Mouse (Mus musculus): Measurements from ENCODE around the gene Fam234b. TPM values are rescaled to one million over a fixed set of nuclear protein-coding genes. Genes with fewer than 3 reads are reported as not detected.

The Fam234b gene
- polyA plus RNA-seq, 1 experiment from 2014 or later = 31.8 TPM

GRCm38 (mm10) chr6:135249846-135250531 lies 52.2 kb downstream of the Fam234b start:
- no peaks in the 10 kb centered on the region for H3K9me3 ChIP-seq (replicated peaks; ENCODE audit: low read length)
- TF ChIP-seq CTCF (IDR thresholded peaks at IDR 0.05; ENCODE audit: low read depth) = peak; percentile 97
- no peaks in the 10 kb centered on the region for H3K27me3 ChIP-seq (ENCODE audit: insufficient read depth, low read length)
- no peak overlapping the region for H3K9ac ChIP-seq (ENCODE audit: low read depth, low read length)
- peaks cover 9% of the 10 kb centered on the region for H3K4me1 ChIP-seq (replicated peaks; ENCODE audit: insufficient read depth, low read length)
- no peak overlapping the region for H3K27ac ChIP-seq
- H3K36me3 ChIP-seq (ENCODE audit: insufficient read depth, low read length) = no peaks in the 10 kb centered on the region
- DNase-seq (ENCODE audit: low spot score) (peak; percentile 96), ATAC-seq (replicated peaks; ENCODE audit: low FRiP score, low read depth) (peak; percentile 66; the same call in 1 of the 2 replicates)
- H3K4me2 ChIP-seq (ENCODE audit: low read length) = peak overlapping the region; percentile 40
- WGBS = 6% methylated on average over 19 of the region's 19 CpGs
- no peak overlapping the region for H3K4me3 ChIP-seq (replicated peaks; ENCODE audit: low read depth, low read length)

DNA sequence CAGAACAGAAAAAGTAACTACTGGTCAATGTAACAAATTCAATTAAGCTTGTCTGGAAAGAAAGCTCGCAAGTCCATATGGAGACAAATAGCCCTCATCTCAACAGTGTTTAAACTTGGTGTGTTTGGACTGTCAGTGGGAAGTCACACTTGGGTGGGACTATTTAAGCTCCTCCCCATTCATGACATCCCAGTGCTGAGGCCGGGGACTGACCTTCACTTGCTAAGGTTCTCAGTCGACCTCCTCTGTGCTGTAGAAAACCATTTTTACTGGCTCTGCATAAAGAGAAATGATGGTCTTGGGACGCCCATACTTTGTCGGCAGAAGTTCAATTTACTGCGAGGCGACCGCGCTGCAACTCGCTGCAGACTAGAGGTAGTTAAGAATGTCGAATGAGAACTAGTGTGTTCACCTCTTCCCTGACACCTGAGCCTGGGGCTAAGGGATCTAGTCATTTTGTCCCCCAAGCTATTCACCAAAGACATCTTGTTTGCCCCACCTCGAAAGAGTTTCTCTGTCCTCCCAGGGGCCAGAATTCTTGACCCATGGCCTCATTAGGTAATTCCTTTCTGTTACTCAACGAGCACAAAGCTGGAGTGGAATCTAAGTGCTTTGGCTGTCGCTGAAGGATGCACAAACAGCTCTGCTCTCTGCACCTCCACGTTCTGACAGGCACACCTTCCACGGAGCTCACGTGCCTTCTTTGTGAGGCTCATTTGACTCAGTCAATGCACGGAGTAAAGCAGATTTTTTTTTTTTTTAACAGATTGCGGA lies 53.3 kb downstream of the Fam234b start:
- 58% methylated on average over 19 of the region's 19 CpGs for WGBS
- Histone ChIP-seq H3K27me3 (ENCODE audit: insufficient read depth, low read length) (no peaks in the 10 kb centered on the region), H3K4me1 (replicated peaks; ENCODE audit: insufficient read depth, low read length) (peaks cover 9% of the 10 kb centered on the region), H3K4me2 (ENCODE audit: low read length) (no peak overlapping the region), H3K27ac (peak overlapping the region; percentile 61; the same call in 1 of the 2 replicates), H3K9me3 (replicated peaks; ENCODE audit: low read length) (no peaks in the 10 kb centered on the region), H3K36me3 (ENCODE audit: insufficient read depth, low read length) (no peaks in the 10 kb centered on the region), H3K9ac (ENCODE audit: low read depth, low read length) (no peak overlapping the region), H3K4me3 (replicated peaks; ENCODE audit: low read depth, low read length) (no peak overlapping the region)
- no peak for TF ChIP-seq CTCF (IDR thresholded peaks at IDR 0.05; ENCODE audit: low read depth)
- ATAC-seq (replicated peaks; ENCODE audit: low FRiP score, low read depth) = no peak
- DNase-seq (ENCODE audit: low spot score) = no peak

- H3K9me3 ChIP-seq (replicated peaks; ENCODE audit: low read length) = no peaks in the 10 kb centered on the region
- no peak overlapping the region; the same call in 1 of the 2 replicates for H3K4me3 ChIP-seq (replicated peaks; ENCODE audit: low read depth, low read length)
- H3K4me2 ChIP-seq (ENCODE audit: low read length) = peak overlapping the region; percentile 45
- 56% methylated on average over 24 of the region's 24 CpGs for WGBS
- H3K4me1 ChIP-seq (replicated peaks; ENCODE audit: insufficient read depth, low read length) = peaks cover 9% of the 10 kb centered on the region
- no peak for TF ChIP-seq CTCF (IDR thresholded peaks at IDR 0.05; ENCODE audit: low read depth)
- ATAC-seq (replicated peaks; ENCODE audit: low FRiP score, low read depth) (0 out of 2 replicates have a peak, but pooled peaks have one; percentile 4), DNase-seq (ENCODE audit: low spot score) (peak; percentile 61)
- peak overlapping the region; percentile 43; the same call in 1 of the 2 replicates for H3K9ac ChIP-seq (ENCODE audit: low read depth, low read length)
- H3K27ac ChIP-seq = peak overlapping the region; percentile 70
- no peaks in the 10 kb centered on the region for H3K27me3 ChIP-seq (ENCODE audit: insufficient read depth, low read length)
- H3K36me3 ChIP-seq (ENCODE audit: insufficient read depth, low read length) = no peaks in the 10 kb centered on the region
Observed at GRCm38 (mm10) chr6:135251849-135252727, 54.3 kb downstream of the Fam234b start.

DNA sequence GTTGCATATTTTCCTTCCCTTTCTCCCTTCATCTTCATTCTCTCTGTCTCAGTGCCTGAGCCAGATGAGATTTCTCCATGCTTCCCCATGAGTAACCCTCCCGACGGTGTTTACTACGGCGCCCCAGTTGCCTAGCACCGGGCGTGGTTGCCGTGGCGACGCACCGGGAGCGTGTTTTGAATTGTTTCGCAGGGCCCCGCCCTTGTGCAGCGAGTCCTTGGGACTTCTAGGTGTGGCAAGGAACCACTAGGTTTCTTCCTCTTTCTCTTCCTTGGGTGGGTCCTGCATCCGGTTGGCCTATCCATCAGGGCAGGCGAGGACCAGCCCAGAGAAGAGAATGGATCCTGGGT lies 54.9 kb downstream of the Fam234b start:
- peak overlapping the region; percentile 45 for H3K4me2 ChIP-seq (ENCODE audit: low read length)
- no peak overlapping the region; the same call in 1 of the 2 replicates for H3K4me3 ChIP-seq (replicated peaks; ENCODE audit: low read depth, low read length)
- no peaks in the 10 kb centered on the region for H3K36me3 ChIP-seq (ENCODE audit: insufficient read depth, low read length)
- peak overlapping the region; percentile 43; the same call in 1 of the 2 replicates for H3K9ac ChIP-seq (ENCODE audit: low read depth, low read length)
- 7% methylated on average over 16 of the region's 16 CpGs for WGBS
- ATAC-seq (replicated peaks; ENCODE audit: low FRiP score, low read depth) = peak; percentile 89
- TF ChIP-seq CTCF (IDR thresholded peaks at IDR 0.05; ENCODE audit: low read depth) = no peak
- H3K27ac ChIP-seq = 0 out of 2 replicates have a peak overlapping the region, but pooled peaks have one; percentile 70
- peaks cover 9% of the 10 kb centered on the region for H3K4me1 ChIP-seq (replicated peaks; ENCODE audit: insufficient read depth, low read length)
- peak; percentile 83 for DNase-seq (ENCODE audit: low spot score)
- H3K9me3 ChIP-seq (replicated peaks; ENCODE audit: low read length) = no peaks in the 10 kb centered on the region
- H3K27me3 ChIP-seq (ENCODE audit: insufficient read depth, low read length) = no peaks in the 10 kb centered on the region

GRCm38 (mm10) chr6:135254153-135254552 lies 56.4 kb downstream of the Fam234b start, which contains the start of gene Gsg1:
TSS of gene Gsg1 (minus strand) at chr6:135254351.
- H3K9ac ChIP-seq (ENCODE audit: low read depth, low read length) = no peak within 1 kb of the TSS
- H3K4me2 ChIP-seq (ENCODE audit: low read length) = no peak within 1 kb of the TSS
- H3K4me3 ChIP-seq (replicated peaks; ENCODE audit: low read depth, low read length) = no peak within 1 kb of the TSS
- H3K36me3 ChIP-seq (ENCODE audit: insufficient read depth, low read length) = no peaks in the 10 kb centered on the region
- 88% methylated on average over 7 of the region's 7 CpGs for WGBS
- no peaks in the 10 kb centered on the region for H3K9me3 ChIP-seq (replicated peaks; ENCODE audit: low read length)
- H3K27ac ChIP-seq = no peak within 1 kb of the TSS
- TF ChIP-seq CTCF (IDR thresholded peaks at IDR 0.05; ENCODE audit: low read depth) = peak; percentile 23; the same call in 1 of the 2 replicates
- H3K27me3 ChIP-seq (ENCODE audit: insufficient read depth, low read length) = no peaks in the 10 kb centered on the region
- ATAC-seq (replicated peaks; ENCODE audit: low FRiP score, low read depth) (no peak), DNase-seq (ENCODE audit: low spot score) (no peak)
- H3K4me1 ChIP-seq (replicated peaks; ENCODE audit: insufficient read depth, low read length) = peaks cover 9% of the 10 kb centered on the region
